Mouse (Mus musculus) kidney, postnatal 4 days (tissue): ENCODE results near the gene Csrnp2.

Experiments used
- DNase-seq, 2 experiments: peaks; one replicate each; pipeline ENCODE4 v3.0.0; 2021; ENCODE audit warnings: mixed read lengths in 2 of 2

Gene Csrnp2

DNA sequence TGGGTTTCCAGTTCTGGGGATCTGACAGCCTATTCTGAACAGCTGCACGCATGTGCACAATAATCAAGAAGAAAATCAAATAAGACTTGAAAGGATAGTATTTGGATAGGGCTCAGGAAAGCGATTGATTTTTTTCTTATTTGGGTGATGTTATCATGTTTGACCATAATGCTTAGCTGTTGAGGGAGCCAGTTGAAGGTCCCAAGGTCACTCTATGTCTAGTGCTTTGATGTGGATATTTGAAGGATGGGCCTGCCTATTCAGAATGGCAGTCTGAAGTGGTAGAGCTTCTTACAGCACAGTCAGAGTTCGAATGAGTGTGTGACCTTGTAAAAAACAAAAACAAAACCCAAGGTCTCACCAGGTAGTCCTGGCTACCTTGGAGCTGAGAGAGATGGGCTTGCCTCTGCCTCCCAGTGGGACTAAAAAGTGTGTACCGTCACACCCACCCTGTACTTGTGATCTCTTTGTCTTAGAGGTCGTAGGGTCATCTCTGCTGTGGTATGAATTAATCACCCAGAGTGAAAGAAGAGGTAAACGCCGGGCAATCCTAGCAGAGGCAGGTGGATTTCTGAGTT is 21.3 kb downstream of the Csrnp2 start:
- DNase-seq, result no peak

DNA sequence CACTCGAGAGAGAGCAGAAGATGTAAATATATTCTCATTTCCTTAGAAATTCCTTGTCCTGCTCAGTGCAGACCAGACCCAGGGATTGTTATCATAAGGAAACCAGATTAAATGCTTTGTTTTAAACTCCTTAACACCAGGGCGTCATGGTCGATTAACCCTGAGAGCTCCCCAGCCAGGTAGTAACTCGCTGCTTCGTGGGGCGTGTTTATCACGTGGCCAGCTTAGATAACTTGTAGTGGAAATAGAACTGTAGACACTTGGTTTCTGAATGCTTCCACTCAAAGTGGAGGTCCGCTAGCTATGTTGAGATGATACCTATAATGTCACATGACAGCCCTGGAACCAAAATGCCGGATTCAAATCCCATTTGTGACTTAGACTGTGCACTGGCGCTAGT is 25.3 kb downstream of the Csrnp2 start:
- no peak for DNase-seq

DNA sequence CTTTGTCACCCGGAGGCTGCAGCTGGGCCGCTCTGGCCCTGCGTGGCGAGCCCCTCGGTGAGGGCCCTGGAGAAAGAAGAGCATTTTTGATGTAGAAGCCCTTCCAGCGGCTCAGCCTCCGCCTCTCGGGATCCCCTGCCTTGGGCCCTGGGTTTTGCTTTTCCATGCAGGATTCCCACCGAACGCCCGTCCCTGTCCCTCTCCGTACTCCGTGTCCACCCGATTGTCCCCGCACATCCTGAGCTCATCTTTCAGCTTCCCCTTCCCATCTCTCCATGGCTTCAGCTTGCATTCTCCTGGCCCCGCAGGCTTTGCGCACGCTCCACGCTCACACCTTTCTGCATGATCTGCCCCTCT is 26.1 kb downstream of the Csrnp2 start:
- no peak for DNase-seq

DNA sequence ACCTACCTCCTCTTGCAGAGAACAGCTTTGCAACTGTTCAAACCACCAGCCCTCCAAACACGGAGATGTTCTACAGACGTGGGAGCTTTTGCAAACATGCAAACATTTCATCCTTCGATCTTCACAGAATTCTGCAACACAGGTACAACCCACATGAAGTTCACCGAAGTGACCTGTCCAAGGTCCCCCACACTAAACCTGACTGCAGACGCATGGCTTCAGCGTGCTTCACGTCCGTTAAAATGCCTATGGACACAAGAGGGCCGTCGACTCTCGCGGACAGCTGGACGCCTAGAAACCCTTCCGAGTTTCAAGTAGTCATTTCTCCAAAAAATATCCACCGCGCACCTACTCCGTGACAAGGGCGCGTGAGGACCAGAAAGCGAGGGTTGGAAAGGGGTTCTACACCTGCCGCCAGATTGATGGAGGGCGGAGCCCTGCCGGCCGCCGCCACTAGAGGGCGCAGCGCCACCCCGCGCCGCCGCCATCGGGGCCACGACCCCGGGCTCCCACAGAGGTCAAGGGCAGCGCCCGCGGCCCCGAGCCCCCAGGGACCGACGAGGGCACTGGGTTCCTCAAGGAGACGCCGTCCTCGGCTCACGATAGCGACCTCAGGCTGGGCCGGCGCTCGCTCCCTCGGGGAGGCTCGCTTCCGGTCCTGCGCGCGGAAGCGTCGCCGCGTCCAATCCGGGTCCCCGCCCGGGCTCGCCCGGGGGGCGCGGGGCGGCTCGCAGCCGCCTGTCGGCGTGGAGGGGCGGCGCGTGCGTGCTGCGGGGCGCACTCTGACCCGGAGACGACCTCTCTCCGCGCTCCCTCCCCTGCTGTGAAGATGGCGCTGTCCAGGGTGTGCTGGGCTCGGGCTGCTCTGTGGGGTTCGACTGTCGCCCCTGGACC is 26.7 kb downstream of the Csrnp2 start, which contains the start of gene Letmd1:
Gene Letmd1 (plus strand): TSS at position 729 of the 894 bp plus-strand sequence.
- DNase-seq, result peak; percentile 90 to 93

DNA sequence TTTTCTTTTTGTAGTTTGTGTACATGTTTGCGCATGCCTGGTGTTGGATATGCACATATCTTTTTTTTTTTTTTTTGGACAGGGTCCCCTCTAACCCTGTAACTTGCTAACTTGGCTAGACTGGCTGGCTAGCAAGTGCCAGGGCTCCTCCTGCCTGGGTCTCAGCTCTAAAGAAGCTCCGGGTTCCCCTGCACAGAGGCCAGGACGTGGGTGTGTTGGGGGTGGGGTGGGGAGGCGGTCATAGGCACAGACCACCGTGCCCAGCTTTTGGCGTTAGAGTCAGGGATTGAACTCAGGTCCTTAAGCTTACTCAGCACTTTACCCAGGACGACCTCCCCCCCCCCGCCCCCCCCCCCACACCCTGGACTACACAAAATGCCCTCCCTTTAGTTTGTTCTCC is 27.6 kb downstream of the Csrnp2 start:
- DNase-seq, result no peak

DNA sequence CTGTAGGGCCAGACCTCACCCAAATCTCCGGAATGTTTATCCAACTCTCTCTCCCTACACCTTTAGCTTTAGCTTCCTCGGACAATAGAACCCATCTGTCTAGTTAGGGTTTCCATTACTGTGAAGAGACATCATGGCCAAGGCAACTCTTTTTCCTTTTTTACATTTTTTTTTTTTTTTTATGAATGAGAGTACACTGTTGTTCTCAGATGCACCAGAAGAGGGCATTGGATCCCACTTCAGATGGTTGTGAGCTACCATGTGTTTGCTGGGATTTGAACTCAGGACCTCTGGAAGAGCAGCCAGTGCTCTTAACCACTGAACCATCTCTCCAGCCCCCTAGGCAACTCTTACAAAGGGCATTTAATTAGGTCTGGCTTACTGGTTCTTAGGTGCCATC is 29.9 kb downstream of the Csrnp2 start:
- no peak for DNase-seq

DNA sequence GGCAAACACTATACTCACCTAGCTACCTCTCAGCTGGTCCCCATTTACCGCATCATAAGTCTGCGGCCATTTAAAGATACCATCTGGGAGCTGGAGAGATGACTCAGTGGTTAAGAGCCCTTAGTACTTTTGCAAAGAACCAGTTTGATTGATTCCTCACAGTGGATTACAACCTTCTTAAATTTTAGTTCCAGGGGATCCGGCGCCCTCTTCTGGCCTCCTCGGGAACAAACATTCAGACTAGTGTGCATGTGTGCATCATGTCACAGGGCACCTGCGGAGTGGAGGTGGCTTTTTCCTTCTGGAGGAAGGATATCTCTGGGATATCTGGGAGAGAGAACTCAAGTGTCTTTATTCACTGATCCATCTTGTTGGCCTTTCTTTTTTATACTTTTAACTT is 31.6 kb downstream of the Csrnp2 start:
- DNase-seq, result peak; percentile 87

DNA sequence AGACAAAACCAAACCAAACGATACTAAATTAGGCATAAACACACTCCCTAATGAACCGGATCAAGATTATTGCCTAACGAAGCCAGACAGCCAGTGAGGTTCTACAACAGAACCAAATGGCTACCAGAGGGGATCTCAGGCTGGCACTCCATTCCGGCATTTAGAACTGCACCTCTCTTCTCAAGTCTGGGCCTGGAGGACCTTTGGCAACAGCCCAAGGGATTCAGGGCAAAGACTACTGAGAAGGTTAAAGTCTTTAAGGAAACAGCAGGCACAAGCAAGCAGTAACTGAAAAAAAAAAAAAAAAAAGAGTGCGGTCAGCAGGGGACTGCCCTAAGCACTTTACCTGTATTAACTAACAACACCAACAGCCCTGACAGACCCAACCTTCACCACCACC is 33.2 kb downstream of the Csrnp2 start:
- peak; percentile 41 to 65 for DNase-seq

DNA sequence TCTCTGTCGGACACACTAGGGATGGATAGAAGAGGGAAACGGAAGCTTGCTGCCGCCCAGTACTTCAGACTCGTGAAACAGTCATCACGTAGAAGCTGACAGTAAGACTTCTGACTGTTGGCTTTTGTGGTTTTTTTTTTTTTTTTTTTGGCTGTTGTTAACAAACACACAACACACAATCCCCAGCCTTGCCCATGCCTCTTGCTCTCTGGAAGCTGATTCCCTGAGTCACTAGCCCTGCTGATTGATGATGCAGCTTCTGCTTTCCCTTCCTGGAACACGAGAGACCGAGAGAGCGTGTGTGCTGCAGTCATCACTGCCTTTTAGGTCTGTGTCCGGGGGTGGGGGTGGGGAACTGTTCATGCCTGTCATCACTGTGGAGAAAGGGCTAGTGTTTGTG is 33.6 kb downstream of the Csrnp2 start:
- DNase-seq, result no peak

DNA sequence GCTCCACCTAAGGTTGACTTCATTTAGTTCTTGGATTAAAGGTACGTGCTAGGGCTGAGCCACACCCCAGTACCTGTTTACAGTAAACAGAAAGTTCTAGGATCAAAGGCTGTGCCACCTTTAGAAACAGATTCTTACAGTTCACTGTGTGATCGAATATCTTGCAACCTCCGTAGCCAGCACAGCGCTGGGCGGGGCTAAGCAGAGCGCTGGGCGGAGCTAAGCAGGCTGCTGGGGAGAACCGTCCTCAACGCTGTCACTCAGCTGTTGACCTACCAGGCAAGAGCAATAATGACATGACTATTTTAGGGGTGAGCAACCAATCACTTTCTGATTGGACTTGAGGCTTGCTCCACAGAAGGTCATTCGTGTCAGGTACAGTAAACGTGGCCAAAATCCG is 34.3 kb downstream of the Csrnp2 start:
- peak; percentile 53 to 68 for DNase-seq

DNA sequence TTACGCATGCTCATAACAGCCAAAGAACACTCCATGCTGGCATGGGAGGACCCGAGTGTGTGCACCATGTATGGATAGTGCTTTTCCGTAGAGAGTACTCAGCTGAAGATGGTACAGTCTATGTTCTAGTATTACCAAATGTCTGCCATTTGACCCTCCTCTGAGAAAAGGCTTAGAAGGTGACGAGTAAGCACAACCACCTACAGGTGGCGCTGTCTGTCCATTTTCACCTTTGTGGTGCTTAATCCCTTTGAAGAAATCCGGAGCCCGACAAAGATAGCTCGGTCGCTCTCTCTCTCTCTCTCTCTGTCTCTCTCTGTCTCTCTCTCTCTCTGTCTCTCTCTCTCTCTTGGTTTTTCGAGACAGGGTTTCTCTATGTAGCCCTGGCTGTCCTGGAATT is 37.2 kb downstream of the Csrnp2 start:
- DNase-seq, result peak; percentile 82 to 87

DNA sequence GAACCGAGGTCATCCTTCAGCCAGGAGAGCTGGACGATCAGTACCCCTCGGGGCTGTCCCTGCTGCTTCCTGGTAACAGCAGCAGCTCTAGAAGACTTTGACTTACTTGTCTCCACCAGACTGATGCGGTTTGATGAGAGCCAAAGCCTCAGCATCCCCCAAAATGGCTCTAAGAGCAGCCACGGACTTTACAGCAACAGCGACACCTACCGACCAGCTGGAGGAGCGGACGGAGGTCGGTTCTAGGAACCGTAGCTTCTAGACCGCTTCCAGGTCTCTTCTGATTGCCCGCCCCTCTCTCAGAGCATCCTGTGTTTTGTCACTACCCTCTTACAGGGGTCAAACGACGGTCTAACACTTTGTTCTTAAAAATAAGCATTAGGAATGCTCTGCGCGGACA is 37.9 kb downstream of the Csrnp2 start:
- peak; percentile 87 to 88 for DNase-seq

DNA sequence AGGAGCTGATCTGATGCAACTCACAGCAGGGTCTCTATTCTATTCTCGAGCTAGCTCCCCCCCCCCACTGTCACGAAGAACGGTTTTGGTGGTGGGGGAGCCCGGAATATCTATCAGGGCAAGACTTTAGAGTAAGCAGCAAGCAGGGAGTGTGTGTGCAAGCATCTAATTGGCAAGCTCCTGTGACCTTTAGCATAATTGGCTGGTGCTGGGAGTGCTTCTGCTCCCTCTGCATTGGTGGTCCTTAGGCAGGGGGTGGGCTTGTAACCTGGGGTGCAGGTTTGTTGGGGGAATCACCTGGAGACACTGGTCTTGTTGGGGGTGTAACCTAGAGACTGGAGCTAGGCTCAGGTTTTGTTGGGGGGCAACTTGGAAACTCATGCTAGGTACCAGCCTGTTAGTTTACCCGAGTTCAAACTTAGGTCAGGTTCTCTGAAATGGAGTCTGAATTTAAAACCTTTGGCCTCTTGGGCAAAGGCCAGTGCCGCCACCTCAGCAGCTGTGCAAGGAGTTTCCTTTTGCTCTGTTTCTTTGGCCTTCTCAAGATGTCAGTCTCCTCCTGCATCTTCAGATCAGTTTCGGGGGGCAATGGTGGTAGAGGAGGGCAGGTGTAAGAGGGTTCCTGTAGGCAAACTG is 38.8 kb downstream of the Csrnp2 start:
- peak in 1 of 2 experiments; percentile 57 for DNase-seq

DNA sequence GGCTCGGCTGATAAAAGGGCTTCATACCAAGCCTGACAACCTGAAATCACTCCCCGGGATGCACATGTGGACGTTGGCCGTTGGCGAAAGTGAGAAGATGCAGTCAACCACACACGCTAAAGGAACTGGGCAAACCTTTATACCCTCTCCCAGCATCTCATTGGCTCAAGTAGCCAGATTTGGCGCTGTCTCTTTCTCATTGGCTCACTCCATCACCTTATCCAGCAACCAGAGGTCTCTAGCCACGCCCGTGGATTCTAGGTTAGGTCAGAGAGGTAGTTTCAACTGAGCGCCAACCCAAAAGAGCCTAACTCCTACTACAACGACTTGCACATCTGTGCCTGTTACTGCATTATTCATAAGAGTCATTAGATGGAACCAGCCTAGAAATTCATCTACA is 42.8 kb downstream of the Csrnp2 start:
- DNase-seq, result no peak

DNA sequence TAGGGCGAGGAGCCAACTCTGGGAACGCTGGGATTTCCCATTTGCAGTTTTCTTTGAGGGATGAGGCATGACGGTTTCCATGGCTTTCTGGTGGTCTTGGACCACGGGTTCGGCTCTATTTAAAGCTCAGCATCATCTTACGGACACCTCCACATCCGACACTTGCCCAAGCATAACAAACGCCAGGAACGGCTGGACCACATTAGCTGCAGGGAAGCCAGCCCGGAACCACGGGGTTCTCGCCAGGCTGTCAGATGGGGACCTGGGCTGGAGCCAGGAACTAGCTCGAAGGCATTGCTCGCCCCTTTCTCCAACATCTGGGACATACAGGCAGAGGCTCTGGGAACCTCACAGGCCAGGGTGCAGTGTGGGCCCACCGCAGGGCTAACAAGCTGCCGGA is 44.0 kb downstream of the Csrnp2 start:
- peak in 1 of 2 experiments; percentile 48 for DNase-seq

DNA sequence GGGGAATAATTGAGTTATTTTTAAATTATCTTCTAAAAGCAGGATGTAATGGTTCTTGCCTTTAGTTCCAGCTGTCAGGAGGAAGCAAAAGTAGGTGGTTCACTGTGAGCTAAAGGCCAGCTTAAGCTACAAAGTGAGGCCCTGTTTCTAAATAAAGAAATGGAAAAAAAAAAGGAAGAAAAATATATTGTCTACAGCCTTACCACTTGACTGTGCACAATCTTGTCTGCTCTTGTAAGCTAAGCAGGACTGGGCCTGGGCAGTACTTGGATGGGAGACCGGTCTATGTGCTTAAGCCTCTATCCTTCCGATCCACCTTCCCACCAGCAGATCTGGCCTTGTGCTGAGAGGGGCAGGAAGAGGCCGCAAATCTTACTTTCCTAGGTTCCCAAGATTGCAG is 45.8 kb downstream of the Csrnp2 start:
- DNase-seq, result no peak

DNA sequence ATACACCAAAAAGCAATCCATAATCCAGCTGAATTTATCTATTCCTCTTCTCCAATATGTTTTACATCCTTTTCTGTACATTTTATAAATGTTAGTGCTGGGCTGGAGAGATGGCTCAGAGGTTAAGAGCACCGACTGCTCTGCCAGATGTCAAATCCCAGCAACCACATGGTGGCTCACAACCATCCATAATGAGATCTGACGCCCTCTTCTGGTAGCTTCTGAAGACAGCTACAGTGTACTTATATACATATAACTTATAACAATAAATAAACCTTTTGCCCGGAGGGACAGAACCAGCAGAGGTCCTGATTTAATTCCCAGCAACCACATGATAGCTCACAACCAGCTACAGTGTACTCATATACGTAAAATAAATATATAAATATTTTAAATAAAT is 46.7 kb downstream of the Csrnp2 start:
- DNase-seq, result no peak

DNA sequence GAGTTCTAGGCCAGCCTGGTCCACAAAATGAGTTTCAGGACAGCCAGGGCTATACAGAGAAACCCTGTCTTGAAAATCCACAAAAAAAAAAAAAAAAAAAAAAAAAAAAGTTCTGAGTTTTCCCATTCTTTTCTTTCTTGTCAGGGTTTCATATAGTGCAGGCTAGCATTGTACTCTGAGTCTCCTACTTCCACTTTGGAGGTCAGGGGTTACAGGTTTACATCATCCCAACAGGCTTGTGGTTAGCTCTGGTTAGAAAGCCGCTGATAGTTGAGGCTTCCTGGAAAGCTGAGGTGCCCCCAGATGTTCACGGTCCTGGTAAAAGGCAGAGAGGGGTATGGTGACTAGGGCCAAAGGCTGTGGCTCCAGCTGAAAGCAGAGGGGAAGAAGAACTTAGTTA is 48.4 kb downstream of the Csrnp2 start:
- no peak for DNase-seq

DNA sequence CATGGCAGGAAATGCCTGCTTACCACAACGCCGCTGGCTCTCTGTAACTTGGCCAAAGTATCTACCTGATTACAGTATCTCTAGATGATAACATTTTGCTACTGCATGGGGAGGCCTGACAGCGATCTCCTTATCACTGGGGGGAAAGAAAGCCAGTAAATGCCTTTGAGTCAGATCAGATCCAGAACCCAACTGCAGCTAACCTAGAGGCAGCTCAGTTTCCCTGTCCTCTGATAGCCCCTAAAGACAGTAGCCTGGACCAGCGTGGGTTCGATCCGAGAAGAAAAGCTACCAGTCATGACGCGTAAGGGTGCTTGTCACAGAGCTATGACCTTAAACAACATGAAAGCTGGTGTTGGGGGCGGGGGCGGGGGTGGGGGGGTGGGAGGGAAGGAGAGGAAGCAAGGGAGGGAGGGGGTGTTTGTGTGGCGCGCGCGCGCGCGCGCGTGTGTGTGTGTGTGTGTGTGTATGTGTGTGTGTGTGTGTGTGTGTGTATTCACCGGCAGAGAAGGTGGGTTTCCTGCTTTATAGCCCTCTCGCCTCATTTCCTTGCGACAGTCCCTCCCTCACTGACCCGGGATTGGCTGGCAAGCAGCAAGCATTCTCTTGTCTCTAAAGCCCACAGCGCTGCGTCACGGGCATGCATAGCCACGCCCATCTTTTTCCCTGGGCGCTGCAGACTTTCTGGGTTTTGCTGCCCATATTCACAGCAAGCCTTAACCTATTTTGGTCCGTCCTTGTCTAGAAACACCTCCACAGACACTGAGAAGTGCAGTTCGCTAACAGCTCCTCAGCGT is 52.0 kb downstream of the Csrnp2 start:
- DNase-seq, result peak; percentile 86 to 92

DNA sequence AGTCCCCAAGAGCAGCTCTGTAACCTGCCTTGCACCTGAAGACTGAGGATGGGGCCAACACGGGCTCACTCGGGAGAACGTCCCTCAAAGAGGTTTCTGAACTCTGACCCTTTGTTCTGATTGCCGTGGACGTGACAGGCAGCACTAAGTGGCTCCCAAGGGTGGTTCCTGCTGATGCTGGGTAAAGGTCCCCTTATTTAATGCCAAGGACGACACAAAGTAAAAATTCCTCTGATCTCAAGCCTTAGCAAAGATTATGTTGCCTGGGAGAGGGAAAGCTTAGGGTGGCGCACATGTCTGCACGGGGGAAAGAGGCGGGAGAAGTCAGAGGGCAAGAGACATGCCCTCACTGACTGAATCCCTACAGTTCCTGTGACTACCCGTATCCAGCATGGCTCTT is 58.8 kb downstream of the Csrnp2 start:
- DNase-seq, result no peak

DNA sequence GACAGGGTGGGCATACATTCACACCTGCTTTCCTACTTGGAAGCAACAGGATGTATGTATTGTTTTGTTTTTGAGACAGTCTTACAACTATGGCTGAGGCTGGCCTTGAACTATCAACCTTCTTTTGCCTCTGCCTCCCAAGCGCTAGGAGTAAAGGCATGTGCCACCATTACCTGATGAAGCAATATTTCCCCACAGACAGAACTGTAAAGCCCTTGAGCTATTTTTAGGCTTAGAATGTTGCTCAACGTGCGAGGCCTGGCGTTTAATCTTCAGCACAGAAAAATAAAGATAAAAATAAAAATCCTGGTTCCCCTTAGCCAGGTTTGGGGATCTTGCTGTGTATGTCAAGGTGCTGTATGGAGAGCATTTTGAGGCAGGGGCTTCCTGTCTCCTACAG is 59.2 kb downstream of the Csrnp2 start:
- DNase-seq, result no peak

DNA sequence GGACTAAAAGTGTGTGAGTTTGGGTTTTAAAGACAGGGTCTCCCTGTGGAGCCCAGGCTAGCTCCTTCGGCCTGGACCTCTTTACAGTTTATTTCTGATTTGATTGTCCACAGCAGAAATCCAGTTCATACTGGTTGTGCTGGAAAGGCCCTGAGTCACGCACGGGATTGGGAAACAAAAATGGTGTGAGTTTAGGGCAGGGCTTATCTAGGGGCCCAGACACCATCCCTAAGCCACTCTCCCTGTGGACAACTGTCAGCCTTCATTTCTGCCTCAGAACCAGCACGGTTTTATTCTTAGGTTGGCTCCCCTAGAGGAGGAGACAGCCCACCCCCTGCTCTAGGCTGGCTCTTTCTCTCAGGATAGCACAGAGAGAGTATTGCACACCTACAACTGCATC is 62.1 kb downstream of the Csrnp2 start:
- no peak for DNase-seq

DNA sequence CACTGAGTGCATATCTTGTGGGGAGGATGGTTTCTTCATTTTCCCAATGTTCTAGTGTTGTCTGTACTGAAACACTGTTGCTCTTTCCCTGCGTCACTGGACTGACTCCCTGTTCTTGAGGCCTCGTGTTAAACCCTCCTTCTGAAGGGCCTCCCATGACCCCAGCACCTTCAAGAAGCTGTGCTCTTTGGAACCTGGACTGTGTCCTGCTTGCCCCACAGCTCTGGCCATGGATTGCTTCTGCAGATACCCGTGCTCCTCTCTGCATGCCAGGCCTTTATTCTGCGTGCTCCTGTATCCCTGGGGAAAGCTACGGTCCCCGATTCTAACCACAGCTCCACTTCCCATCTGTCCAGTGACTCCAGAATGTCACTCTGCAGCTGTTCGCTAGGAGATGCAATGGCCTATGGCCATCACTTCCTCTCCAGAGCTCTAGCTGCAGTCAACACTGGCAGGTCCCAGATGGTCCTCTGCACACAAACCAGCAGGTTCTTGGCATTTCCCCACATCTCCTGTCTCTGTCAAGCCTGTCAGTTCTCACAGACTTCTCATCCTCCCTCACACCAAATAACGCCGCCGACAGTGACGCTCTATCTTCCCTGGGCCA is 65.2 kb downstream of the Csrnp2 start:
- peak; percentile 38 to 55 for DNase-seq
